Mouse (Mus musculus) hindbrain, embryonic 16.5 days (tissue): ENCODE measurements around the gene Scgn. TPM values are rescaled to one million over a fixed set of nuclear protein-coding genes. Genes with fewer than 3 reads are reported as not detected.

ENCODE experiments used
- ATAC-seq: fragments of 200-750 bp; cut with Nextera tagmentation; 2 replicates; pipeline ENCODE4 v1.8.0; 2017; ENCODE audit warnings: moderate TSS enrichment, moderate library complexity
- H3K27ac ChIP-seq: fragments of 300-500 bp; sonication (generic); 2 replicates; pipeline ENCODE4 v1.5.1; 2014; ENCODE audit warnings: low read depth, mild to moderate bottlenecking, control low read depth, low read length, moderate library complexity
- H3K27me3 ChIP-seq: fragments of 300-500 bp; sonication (generic); replicated peaks from 2 replicates; pipeline ENCODE4 v1.6.1; 2014; ENCODE audit warnings: low read length; ENCODE audit not compliant: control insufficient read depth, insufficient read depth
- H3K36me3 ChIP-seq: fragments of 300-500 bp; sonication (generic); 2 replicates; pipeline ENCODE4 v1.6.1; 2014; ENCODE audit warnings: mild to moderate bottlenecking, low read length, moderate library complexity, mixed read lengths; ENCODE audit not compliant: control insufficient read depth, insufficient read depth
- H3K4me1 ChIP-seq: fragments of 300-500 bp; sonication (generic); 2 replicates; pipeline ENCODE4 v1.6.1; 2014; ENCODE audit warnings: low read depth, low read length; ENCODE audit not compliant: control insufficient read depth, insufficient read depth
- H3K4me2 ChIP-seq: fragments of 300-500 bp; sonication (generic); 2 replicates; pipeline ENCODE4 v1.6.1; 2014; ENCODE audit warnings: mild to moderate bottlenecking, low read length, control low read depth, moderate library complexity
- H3K4me3 ChIP-seq: fragments of 300-500 bp; sonication (generic); 2 replicates; pipeline ENCODE4 v1.5.1; 2014; ENCODE audit warnings: mild to moderate bottlenecking, low read length, control low read depth, moderate library complexity
- H3K9ac ChIP-seq: fragments of 300-500 bp; sonication (generic); 2 replicates; pipeline ENCODE4 v1.6.1; 2014; ENCODE audit warnings: low read depth, mild to moderate bottlenecking, control low read depth, low read length, moderate library complexity
- H3K9me3 ChIP-seq: fragments of 300-500 bp; sonication (generic); 2 replicates; pipeline ENCODE4 v1.6.1; 2014; ENCODE audit warnings: mild to moderate bottlenecking, low read length, moderate library complexity; ENCODE audit not compliant: control insufficient read depth
- WGBS: fragments of 180-500 bp; shearing (Covaris S2); extraction: QIAGEN DNeasy Blood & Tissue Kit; methylation state at CpG from one replicate; pipeline ENCODE4 v1.1.7; 2014; 5-methylcytosine and 5-hydroxymethylcytosine counted together
- polyA plus RNA-seq: library from polyadenylated mRNA; unstranded; fragments of >200 nt; fragmentation: Nextera tagmentation; extraction: Ambion mirVana; gene quantifications from 2 replicates; pipeline ENCODE4 v1.2.1, GENCODE M21; 2015

Gene Scgn
- polyA plus RNA-seq, 1 experiment from 2014 or later, result 0.68 TPM

DNA sequence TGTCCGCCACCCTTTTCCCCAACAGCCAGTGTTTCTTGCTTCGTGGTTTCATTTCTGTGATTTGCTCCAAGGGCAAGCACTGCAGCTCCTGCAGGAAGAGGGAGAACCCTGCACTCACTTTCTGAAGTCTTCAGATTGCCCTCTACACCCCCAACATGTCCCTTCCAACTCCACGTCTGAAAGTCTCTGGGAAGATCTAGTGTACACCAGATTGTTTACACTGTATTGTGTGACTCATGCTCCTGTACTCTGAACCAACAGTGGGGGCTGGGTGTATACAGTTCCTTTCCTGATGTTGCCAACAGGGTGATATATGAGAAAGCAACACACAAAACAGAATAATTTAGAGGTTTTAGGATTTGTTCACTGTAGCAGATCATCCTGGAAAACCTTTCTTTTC is 62.4 kb downstream of the Scgn start:
- Histone ChIP-seq H3K9me3 (no peaks in the 10 kb centered on the region), H3K4me3 (no peak overlapping the region), H3K4me2 (no peak overlapping the region), H3K27ac (no peak overlapping the region), H3K36me3 (no peaks in the 10 kb centered on the region), H3K4me1 (no peaks in the 10 kb centered on the region), H3K27me3 (no peaks in the 10 kb centered on the region), H3K9ac (no peak overlapping the region)
- 66% methylated on average over 3 of the region's 3 CpGs for WGBS
- ATAC-seq, result no peak

DNA sequence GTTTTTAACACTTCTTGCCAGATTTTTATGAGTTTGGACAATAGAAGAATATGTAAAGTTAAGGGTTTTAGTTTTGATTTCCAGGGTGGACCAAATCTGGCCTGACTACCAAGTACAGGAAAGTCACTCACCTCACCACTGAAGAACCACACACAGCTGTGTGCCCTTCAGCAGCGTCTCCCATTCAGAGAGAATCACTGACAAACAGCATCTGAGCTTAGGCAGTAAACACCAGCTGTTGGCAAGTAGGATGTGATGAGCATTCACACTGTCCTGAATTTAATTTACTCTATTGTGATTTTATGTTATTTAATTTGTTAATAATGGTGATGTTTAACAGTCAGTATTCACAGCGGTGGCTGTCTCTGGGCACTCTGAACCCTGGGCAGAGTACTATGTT is 65.2 kb downstream of the Scgn start:
- Histone ChIP-seq H3K4me1 (no peaks in the 10 kb centered on the region), H3K9me3 (no peaks in the 10 kb centered on the region), H3K36me3 (no peaks in the 10 kb centered on the region), H3K27me3 (no peaks in the 10 kb centered on the region), H3K4me3 (no peak overlapping the region), H3K9ac (no peak overlapping the region), H3K27ac (no peak overlapping the region), H3K4me2 (no peak overlapping the region)
- ATAC-seq, result no peak
- 70% methylated on average over 2 of the region's 2 CpGs for WGBS

- Histone ChIP-seq H3K27ac (no peak overlapping the region), H3K27me3 (no peaks in the 10 kb centered on the region), H3K4me2 (no peak overlapping the region), H3K4me3 (no peak overlapping the region), H3K4me1 (no peaks in the 10 kb centered on the region), H3K9ac (no peak overlapping the region), H3K9me3 (no peaks in the 10 kb centered on the region), H3K36me3 (no peaks in the 10 kb centered on the region)
- ATAC-seq, result no peak
- 83% methylated on average over 4 of the region's 4 CpGs for WGBS
Measured at GRCm38 (mm10) chr13:23917674-23918073, 73.3 kb downstream of the Scgn start.

DNA sequence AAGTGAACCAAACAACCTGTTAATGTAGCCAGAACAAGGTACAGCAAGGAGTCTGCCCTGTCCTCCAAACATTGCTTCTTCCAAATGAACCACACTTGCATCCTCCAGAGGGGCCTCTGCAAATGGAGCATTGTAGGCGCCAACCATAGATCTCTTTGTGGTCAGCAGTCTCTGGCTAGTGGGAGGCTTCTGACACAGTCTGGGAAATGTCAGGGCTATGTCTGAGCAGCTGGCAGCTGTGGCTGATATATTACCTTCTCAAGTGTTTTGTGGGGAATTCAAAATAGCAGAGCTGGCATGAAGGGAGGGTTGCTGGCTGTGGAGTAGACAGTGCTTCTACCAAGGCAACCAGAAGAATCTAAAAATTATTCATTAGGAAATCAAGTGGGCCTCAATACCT is 74.9 kb downstream of the Scgn start:
- no peak for ATAC-seq
- whole genome bisulfite sequencing, result 68% methylated on average over 1 of the region's 1 CpGs
- Histone ChIP-seq H3K9me3 (no peaks in the 10 kb centered on the region), H3K36me3 (no peaks in the 10 kb centered on the region), H3K4me3 (no peak overlapping the region), H3K4me2 (no peak overlapping the region), H3K9ac (no peak overlapping the region), H3K27ac (no peak overlapping the region), H3K27me3 (no peaks in the 10 kb centered on the region), H3K4me1 (no peaks in the 10 kb centered on the region)

- Histone ChIP-seq H3K9me3 (no peaks in the 10 kb centered on the region), H3K4me3 (no peak within 1 kb of the TSS), H3K4me1 (no peaks in the 10 kb centered on the region), H3K9ac (no peak within 1 kb of the TSS), H3K27me3 (no peaks in the 10 kb centered on the region), H3K27ac (no peak within 1 kb of the TSS), H3K4me2 (no peak within 1 kb of the TSS), H3K36me3 (no peaks in the 10 kb centered on the region)
- no peak for ATAC-seq
- whole genome bisulfite sequencing, result 71% methylated on average over 9 of the region's 9 CpGs
Measured at GRCm38 (mm10) chr13:23914376-23915167, 76.4 kb downstream of the Scgn start, which contains the start of gene Slc17a4. Slc17a4 (minus strand) TSS chr13:23915009.

DNA sequence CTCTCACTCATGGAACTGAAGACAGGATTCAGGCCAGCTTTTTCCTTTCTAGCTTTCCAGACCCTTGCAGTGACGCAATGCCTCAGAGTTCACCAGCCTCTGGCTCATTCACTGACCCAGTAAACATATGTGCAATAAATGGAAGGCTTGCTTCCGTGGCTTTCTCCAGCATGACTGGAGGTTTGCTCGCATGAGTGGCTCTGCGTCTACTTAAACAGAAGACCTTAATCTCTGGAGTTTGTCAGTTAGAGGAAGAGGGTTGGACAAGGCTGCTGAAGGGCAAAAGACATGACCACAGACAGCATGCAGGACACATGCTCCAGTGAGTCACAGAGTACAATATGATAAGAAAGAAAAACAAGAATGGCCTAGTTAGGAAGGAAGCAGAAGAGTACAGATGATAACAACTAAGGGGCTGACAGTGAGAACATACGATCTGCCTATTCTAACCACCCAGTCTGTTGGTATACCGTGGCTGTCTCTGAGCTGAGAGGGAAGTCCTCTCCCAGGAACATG is 77.2 kb downstream of the Scgn start:
- no peak for ATAC-seq
- WGBS, result 52% methylated on average over 6 of the region's 6 CpGs
- Histone ChIP-seq H3K4me1 (no peaks in the 10 kb centered on the region), H3K9ac (no peak overlapping the region), H3K27ac (no peak overlapping the region), H3K9me3 (no peaks in the 10 kb centered on the region), H3K4me2 (no peak overlapping the region), H3K4me3 (no peak overlapping the region), H3K36me3 (no peaks in the 10 kb centered on the region), H3K27me3 (no peaks in the 10 kb centered on the region)

DNA sequence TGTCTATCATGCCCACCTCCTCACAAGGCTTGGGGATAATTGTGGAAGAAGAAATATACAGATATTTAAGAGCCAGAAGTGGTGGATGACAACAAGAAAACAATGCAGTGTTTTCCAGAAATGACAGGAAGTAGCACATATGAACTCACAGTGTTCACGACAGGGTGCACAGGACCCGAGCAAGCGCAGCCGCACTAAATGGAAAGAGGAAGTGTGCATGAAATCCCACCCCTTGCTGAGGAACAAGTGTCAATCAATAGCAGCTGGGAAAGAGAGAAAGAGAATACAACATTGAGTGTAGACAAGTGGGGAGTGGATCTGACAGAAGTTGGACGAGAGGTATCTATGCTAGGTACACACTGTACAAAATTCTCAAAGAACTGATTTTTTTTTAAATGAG is 79.7 kb downstream of the Scgn start:
- Histone ChIP-seq H3K27ac (no peak overlapping the region), H3K4me1 (no peaks in the 10 kb centered on the region), H3K36me3 (no peaks in the 10 kb centered on the region), H3K27me3 (no peaks in the 10 kb centered on the region), H3K4me3 (no peak overlapping the region), H3K9ac (no peak overlapping the region), H3K9me3 (no peaks in the 10 kb centered on the region), H3K4me2 (no peak overlapping the region)
- no peak for ATAC-seq
- 82% methylated on average over 5 of the region's 5 CpGs for WGBS

GRCm38 (mm10) chr13:23910121-23910520 is 80.9 kb downstream of the Scgn start:
- no peak overlapping the region for H3K9ac ChIP-seq
- no peak for ATAC-seq

GRCm38 (mm10) chr13:23906906-23907305 is 84.1 kb downstream of the Scgn start:
- no peak for ATAC-seq
- Histone ChIP-seq H3K36me3 (no peaks in the 10 kb centered on the region), H3K9me3 (no peaks in the 10 kb centered on the region), H3K9ac (no peak overlapping the region), H3K4me3 (no peak overlapping the region), H3K4me1 (no peaks in the 10 kb centered on the region), H3K4me2 (no peak overlapping the region), H3K27ac (no peak overlapping the region), H3K27me3 (no peaks in the 10 kb centered on the region)
- WGBS, result 98% methylated on average over 5 of the region's 5 CpGs

More at GRCm38 (mm10) chr13:23910121-23910520, 80.9 kb downstream of the Scgn start:
- no peaks in the 10 kb centered on the region for H3K27me3 ChIP-seq
- no peaks in the 10 kb centered on the region for H3K9me3 ChIP-seq
- 89% methylated on average over 5 of the region's 5 CpGs for WGBS
- no peaks in the 10 kb centered on the region for H3K4me1 ChIP-seq
- H3K27ac ChIP-seq, result no peak overlapping the region
- H3K4me2 ChIP-seq, result no peak overlapping the region
- H3K36me3 ChIP-seq, result no peaks in the 10 kb centered on the region
- no peak overlapping the region for H3K4me3 ChIP-seq
